Mouse (Mus musculus) spleen, postnatal 14 days (tissue): ENCODE data around the gene St6gal2.

Source experiments
- DNase-seq, 2 experiments: peaks; one replicate each; pipeline ENCODE4 v3.0.0; 2021 to 2022; ENCODE audit warnings: low spot score in 2 of 2

Gene St6gal2

DNA sequence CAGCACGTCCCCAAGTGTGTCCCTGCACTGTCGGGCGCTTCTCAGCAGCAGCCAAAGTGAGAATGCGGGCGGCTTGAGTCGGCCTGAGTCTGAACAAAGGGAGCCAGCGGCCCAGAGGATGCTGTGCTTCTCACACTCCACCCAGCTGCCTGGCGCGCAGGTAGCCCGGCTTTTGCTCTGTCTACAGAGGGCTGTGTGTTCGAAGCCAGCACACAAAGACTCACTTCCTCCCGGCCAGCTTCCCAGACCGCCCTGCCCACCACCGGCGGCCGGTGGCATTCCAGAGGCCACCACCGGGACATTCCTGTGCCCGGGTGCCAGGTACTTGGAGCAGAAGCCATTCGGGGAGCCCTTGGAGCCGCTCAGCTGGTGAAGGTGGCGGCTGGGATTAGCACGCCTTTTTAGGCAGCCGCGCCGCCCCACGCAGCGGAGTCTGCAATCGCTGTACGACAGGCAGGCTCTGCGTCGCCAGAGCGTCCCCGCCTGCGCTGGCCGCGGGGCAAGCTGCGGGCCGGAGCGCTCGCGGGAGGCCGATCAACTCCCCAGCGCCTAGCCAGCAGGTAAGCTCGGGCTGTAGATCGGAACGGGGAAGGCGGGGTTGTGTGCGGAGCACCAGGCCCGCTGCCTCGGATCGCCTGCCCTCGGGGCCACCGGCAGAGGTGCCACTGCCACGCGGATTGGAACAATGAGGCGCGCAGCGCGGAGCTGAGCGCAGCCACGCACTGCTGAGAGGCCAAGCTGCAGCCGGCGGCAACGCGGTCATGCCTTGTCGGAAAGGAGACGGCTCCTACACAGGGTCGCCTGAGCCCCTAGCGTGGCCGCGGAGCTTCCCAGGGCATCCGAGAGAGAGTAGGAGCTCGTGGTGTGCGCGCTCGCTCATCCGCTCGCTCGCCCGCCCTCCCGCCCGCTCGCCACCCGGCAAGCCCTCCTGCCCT, at the start of gene St6gal2:
TSS of gene St6gal2 (plus strand) at position 133 of the 935 bp plus-strand sequence.
- DNase-seq = no peak

DNA sequence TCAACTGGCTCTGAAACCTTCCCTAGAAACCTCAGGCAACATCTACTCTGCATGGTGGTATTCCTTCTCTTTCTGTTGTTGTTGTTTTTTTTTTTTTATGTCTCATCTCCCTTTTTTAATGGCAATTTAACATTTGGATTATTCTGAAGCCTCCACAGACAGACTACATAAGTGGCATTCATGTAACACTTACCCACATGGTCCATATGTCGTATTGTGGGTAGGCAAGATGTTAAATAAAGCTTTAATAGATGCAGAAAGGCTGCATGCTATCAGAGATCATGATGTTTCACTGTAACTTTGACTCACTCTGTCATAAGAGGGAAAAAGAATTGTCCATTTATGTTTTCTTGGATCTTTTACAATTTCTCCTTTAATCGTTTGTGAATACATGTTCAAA, 39.1 kb upstream of the St6gal2 start:
- DNase-seq = no peak

DNA sequence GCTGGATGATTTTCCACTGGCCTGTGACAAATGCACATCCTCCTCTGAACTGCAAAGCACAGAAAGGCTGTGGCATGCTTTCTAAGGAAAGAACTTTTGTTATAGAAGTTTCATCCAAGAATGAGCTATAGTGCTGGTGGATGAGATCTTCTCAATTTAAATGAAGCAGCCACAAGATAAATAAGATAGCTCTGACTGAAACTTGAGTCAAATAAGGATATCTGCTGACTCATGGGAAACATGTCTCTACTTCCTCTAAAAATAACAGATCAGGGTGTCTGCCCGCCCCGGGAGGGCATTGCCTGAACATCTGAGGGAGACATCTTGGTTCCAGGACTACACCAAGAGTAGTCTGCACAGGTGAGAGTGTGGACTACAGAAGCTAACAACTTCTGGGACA, 28.7 kb upstream of the St6gal2 start:
- no peak for DNase-seq

DNA sequence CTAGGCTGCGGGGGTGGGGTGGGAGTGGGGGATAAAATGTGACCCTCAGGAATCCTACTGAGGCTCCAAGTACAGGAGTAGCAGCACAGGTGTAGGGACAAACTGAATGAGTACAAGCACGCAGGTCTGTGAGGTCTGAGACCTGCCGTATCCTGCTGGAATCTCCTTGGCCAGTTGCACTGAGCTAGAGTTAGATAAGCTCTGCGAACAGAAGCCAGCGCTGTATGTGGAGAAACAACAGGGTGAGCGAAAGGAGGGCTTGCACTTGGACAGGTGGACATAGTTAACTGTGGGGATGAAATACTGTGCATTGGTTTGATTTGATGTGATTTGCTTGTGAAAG, 974 bp downstream of the St6gal2 start:
- no peak for DNase-seq

DNA sequence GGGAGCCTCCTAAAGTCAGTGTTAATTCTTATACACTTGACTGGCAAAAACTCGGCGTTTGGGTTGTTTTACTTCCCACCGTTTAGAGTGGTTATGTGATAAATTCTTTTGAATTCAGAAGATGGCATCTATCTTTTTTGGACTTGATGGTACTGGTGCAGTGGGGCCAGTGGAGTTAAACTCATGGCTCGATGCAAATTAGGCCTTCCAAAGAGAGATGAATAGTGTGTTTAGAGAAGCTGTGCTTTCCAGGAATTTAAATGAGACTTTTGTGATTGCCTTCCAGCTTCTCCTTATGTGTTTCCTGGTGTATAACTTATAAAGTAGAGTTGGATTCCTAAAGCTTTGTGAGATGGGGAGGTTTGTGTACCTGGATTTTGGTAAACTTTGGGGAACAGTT, 1.5 kb downstream of the St6gal2 start:
- DNase-seq = no peak

DNA sequence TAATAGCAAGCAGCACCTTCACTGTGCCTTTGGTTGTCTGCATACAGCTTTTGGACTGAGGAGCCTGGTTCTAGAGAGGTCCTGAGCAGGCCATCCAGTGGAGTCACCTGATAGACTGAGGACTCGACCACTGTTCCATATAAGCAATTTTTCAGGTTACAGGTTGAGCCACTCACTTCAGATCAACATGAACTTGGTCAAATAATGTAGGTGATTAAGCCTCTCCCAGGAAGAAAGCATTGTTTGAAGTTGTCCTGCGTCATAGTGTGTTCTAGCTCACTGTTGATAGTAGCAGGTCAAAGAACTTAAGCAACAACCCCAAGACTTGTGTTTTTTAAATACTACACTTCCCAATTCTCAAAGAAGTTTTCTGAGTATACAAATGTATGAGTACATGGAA, 5.8 kb downstream of the St6gal2 start:
- DNase-seq = no peak

DNA sequence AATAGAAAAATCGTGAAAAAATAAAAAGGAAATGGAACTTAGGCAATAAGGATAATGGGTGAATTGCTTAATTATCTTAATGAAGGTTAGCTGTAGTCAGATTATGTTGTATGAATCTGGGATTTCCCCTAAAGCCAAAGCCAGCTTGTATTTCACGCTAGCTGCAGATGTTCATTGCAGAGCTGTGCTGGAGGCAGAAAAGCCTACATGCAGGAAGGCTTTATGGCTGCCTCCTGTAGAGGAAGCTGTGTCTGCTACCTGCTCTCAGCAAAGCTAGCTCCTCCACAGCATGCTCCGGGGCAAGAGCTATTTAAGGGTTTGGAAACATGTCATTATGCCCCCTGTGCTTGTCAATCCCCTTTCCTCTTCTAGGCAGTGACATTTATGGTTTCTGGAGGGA, 9.3 kb downstream of the St6gal2 start:
- no peak for DNase-seq

DNA sequence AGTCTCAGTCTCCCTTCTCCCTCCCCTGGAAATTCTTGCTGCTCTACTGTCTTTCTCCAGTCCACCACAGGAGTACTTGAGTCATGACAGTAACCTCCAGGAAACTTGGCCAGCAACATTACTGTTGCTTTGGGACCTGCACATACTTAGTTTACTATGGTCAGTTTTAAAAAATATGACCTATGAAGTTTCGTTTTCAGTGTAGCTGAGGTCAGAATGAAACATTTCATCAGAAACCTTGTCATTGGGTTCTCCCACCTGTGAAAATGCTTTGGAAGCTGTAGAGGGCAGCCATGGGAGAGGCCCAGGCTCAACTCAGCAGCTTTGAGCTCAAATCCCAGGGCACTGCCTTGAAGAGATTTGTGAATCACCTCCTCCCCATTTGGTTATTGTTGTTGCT, 15.0 kb downstream of the St6gal2 start:
- DNase-seq = no peak

DNA sequence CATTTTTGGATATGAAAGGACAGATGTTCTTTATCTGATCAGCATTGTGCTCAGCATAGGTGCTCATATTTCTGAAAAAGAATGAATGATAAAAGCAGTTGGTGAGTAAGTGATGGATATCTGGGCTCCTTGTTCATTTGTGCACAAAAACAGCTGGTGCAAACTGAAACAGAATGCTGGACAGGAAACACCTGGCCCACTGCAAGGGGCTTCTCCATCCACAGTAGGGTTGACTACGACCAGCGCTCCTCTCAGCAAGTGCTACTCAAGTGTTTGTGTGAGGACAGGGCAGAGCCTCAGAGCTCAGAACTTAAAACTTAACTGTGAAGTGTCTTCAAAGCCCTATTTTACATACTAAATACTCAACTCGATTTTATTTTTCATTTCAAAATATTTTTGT, 22.4 kb downstream of the St6gal2 start:
- no peak for DNase-seq

DNA sequence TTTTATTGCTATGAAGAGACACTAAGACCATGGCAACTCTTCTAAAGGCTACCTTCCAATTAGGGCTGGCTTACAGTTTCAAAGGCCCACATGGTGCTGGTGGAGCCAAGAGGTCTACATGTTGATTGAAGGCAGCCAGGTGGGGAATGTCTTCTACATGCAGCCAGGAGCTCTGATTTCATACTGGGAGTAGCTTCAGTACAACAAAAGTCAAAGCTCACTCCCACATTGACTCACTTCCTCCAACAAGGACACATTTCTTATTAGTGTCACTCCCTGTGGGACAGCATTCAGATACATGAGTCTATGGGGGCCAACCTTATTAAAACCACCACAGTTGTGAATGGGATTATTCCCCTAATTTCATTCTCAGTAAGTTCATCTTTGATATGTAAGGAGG, 23.8 kb downstream of the St6gal2 start:
- no peak for DNase-seq

DNA sequence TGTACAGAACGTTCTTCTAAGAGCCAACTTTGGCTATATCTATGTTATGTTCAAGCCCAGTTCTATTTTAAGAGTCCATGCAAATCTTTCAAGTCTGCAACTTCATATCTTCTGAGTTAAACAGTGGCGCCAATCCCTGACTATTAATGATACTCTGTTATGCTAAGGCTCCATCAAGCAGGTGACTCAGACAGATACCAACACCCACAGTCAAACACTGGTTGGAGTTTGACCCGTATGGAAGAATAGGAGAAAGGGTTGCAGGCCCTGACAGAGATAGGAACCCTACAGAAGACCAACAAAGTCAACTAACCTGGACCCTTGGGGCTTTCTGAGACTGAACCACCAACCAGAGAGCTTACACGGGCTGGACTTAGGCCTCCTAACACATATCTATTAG, 30.8 kb downstream of the St6gal2 start:
- DNase-seq = no peak

DNA sequence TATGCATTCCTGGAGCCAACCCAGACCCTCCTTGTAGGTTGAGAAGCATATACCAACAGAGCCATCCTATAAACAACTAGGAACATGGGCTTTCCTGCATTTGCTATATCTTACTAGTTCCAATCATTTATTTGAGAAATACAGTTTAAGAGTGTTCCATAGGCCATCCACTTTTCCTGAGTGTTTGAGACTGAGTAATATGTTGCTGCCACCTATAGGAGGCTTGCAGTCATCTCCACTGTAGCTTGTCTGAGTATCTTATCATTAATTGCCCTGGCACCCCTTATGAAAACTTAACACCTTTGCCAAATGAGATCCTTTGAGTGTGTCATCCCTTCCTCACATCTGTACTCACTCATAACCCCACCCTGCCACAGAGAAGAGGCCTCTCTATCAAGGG, 32.2 kb downstream of the St6gal2 start:
- no peak for DNase-seq

DNA sequence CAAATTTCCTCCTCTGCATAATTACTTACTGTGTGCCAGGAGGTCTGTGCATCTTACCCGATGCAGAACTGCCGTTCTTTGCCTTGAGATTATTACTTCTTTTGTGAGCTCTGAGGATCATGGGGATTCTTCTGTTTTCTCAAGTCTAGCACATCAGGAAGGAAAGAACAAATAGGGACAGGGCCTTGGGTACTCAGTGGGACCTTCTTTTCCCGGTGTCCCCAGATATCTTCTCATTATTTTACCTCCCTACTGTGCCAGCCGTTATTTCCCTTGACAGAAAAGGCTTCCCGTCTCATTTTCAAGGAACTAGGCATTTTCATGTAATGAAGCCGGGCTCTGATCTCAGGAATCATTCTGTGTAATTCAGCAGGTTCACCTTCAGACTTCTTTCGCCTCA, 34.2 kb downstream of the St6gal2 start:
- no peak for DNase-seq

DNA sequence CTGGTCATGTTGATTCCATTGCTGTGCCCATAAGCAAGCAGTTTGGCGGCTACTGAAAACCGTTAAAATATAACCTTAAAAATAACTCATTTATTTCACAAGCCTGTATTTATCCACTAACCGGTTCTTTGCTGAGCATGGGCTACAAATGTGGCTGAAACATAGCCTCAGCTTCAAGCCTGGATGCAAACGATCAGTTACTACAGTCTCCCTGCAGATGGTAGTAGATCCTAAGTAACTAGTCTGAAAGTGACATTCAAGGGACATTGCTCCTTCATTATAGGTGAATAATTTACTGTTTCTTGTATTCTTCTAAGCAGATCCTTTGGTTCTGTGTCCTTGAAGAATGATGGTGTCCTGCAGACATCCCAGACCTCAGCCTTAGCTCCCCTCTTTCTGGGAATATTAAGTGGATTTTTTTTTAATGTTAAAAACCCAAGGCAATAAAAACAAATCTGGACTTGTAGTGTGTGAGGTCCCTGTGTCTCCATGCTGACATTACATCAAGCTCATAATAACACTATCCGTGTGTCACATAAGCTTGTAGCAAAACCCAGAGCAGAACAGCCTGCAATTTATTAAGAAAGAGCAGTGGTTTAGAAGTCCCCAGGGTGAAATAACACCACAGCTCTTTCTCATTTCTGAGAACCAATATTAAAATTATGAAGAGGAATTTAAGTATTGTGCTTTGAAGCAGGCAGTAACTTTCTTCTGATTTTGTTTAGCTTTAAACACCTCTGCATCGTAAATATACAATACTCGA, 39.1 kb downstream of the St6gal2 start:
- no peak for DNase-seq

DNA sequence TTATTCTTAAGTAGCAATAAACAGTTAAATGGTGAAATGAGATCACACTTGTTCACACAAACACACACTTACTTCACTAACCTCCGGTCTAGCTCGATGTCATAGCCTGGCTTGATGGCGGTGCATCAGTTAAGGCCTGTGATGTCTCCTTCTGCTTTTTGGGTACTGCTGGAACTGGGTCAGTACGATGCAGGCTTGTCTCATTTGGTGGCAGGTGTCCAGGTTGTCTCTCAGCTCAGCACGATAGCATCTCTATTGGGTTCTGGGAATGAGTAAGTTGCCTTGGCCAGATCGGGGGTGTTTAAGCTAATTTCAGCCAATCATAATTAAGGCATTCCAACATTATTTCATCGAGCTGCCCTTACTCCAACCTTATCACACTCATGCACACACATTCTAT, 86.7 kb downstream of the St6gal2 start:
- DNase-seq = no peak

DNA sequence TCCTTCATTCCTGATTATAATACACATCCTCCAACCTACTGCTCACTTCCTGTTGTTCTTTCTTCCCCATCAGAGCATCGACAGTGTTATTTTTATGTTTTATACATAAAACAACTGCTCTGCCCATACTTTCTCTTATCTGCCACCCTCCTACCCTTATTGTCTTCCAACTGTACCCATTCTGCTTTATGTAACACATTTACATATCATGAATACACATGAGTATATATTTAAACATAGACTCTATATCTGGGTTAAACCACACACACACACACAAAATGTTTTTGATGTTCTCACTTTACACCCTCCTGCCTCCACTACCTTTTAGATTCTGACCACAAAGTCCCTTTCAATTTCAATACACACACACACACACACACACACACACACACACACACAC, 103.3 kb downstream of the St6gal2 start:
- DNase-seq = no peak

DNA sequence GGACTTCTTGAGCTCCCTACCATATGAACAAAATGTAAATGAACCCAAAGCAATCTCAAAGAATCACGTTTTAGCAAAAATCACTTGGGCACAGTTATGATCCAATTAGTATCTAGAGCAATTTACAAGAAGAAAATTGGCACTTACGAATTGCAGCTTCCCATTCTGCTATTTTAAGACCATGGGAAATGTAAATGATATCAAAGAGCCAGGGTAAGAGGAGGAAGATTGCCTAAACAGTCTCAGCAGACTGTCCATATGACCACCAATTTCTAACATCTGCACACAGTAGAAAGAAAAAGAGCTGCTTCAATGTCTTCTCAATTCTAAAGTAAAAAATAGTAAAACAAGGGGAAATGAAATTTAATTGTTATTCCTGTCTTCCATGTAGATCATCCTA, 116.6 kb downstream of the St6gal2 start:
- no peak for DNase-seq
